Mouse (Mus musculus): ENCODE data around the gene Galnt12.

- TF ChIP-seq CTCF (IDR thresholded peaks at IDR 0.05) (no peak), EP300 (IDR thresholded peaks at IDR 0.05) (no peak)
These were observed 49.9 kb downstream of the Galnt12 start for GRCm38 (mm10) chr4:47141444-47142154.
